Mouse (Mus musculus): Measurements from ENCODE around the gene Gm13694. TPM values are rescaled to one million over a fixed set of nuclear protein-coding genes. Genes with fewer than 3 reads are reported as not detected.
"Not testable (repeated sequence)": the region's sequence is repeated elsewhere in the genome, so short reads cannot be mapped to it uniquely, and the experiment has no call there.

Gene Gm13694
- total RNA-seq, 2 experiments from 2014 or later, result 0.69 to 0.95 TPM

GRCm38 (mm10) chr2:84008913-84009312, 30.2 kb downstream of the Gm13694 start:
- intact Hi-C loops (cut with DNase I), result no loop called here
- Histone ChIP-seq H3K27ac (no peak overlapping the region), H3K4me3 (no peak overlapping the region)
- no peak for TF ChIP-seq CTCF (IDR thresholded peaks at IDR 0.05)
- no peak for DNase-seq

- Histone ChIP-seq H3K27ac (no peak overlapping the region), H3K4me3 (no peak overlapping the region)
- TF ChIP-seq CTCF (IDR thresholded peaks at IDR 0.05), result no peak
- intact Hi-C loops (cut with DNase I), result no loop called here
- no peak for DNase-seq
These were observed 31.1 kb downstream of the Gm13694 start for GRCm38 (mm10) chr2:84009818-84010217.

GRCm38 (mm10) chr2:84014572-84014971, 35.8 kb downstream of the Gm13694 start:
- intact Hi-C loops (cut with DNase I), result no loop called here
- no peak for DNase-seq
- Histone ChIP-seq H3K4me3 (no peak overlapping the region), H3K27ac (no peak overlapping the region)
- no peak for TF ChIP-seq CTCF (IDR thresholded peaks at IDR 0.05)

GRCm38 (mm10) chr2:84016291-84016690, 37.6 kb downstream of the Gm13694 start:
- H3K27ac ChIP-seq; intact Hi-C loops (cut with DNase I); H3K4me3 ChIP-seq; DNase-seq: not testable (repeated sequence)

GRCm38 (mm10) chr2:84018330-84018729, 39.6 kb downstream of the Gm13694 start:
- Histone ChIP-seq H3K4me3 (no peak overlapping the region), H3K27ac (no peak overlapping the region)
- no peak for DNase-seq
- intact Hi-C loops (cut with DNase I), result no loop called here
- TF ChIP-seq CTCF (IDR thresholded peaks at IDR 0.05), result no peak

- DNase-seq, result no peak
- no peak for TF ChIP-seq CTCF (IDR thresholded peaks at IDR 0.05)
- intact Hi-C loops (cut with DNase I), result no loop called here
- Histone ChIP-seq H3K27ac (no peak overlapping the region), H3K4me3 (no peak overlapping the region)
These were observed 41.0 kb downstream of the Gm13694 start for GRCm38 (mm10) chr2:84019519-84020305.

GRCm38 (mm10) chr2:84021930-84022329, 43.2 kb downstream of the Gm13694 start:
- H3K27ac ChIP-seq, result peak overlapping the region; percentile 74; the same call in 1 of the 2 replicates
- H3K4me3 ChIP-seq, result no peak overlapping the region
- TF ChIP-seq CTCF (IDR thresholded peaks at IDR 0.05), result no peak
- intact Hi-C loops (cut with DNase I), result no loop called here
- no peak for DNase-seq

- peak; percentile 57 for DNase-seq
- intact Hi-C loops (cut with DNase I), result no loop called here
- no peak for TF ChIP-seq CTCF (IDR thresholded peaks at IDR 0.05)
- Histone ChIP-seq H3K27ac (peak overlapping the region; percentile 74), H3K4me3 (no peak overlapping the region)
These were observed 44.2 kb downstream of the Gm13694 start for GRCm38 (mm10) chr2:84022905-84023304.

- intact Hi-C loops (cut with DNase I), result no loop called here
- Histone ChIP-seq H3K27ac (peak overlapping the region; percentile 74), H3K4me3 (no peak overlapping the region)
- DNase-seq, result no peak
- TF ChIP-seq CTCF (IDR thresholded peaks at IDR 0.05), result no peak
These were observed 44.6 kb downstream of the Gm13694 start for GRCm38 (mm10) chr2:84023319-84023718.

- intact Hi-C loops (cut with DNase I), result no loop called here
- TF ChIP-seq CTCF (IDR thresholded peaks at IDR 0.05), result no peak
- DNase-seq, result peak; percentile 53
- Histone ChIP-seq H3K27ac (peak overlapping the region; percentile 69), H3K4me3 (no peak overlapping the region)
These were observed 46.5 kb downstream of the Gm13694 start for GRCm38 (mm10) chr2:84025217-84025616.

Other genes starting within 250 kb of the Gm13694 start
- gene Fam171b, start 166.3 kb upstream of the Gm13694 start, total RNA-seq (2021), result 1 to 10 TPM in 1 of 2 experiments, under 1 TPM in 1; 0.79 to 1.4 TPM
- gene Zswim2, start 37.7 kb upstream of the Gm13694 start, total RNA-seq (2021), result not detected
- gene Gm13698, start 23.2 kb upstream of the Gm13694 start, total RNA-seq (2021), result under 1 TPM; 0.69 to 0.95 TPM
- gene Gm13693, start 17.4 kb upstream of the Gm13694 start, total RNA-seq (2021), result under 1 TPM; 0.69 to 0.95 TPM
- under 1 TPM in 1 of 2 experiments, not detected in 1; 0.69 TPM for gene Gm13695, start 11.6 kb upstream of the Gm13694 start, total RNA-seq (2021)
- under 1 TPM; 0.69 to 0.95 TPM for gene Gm13696, start 5.8 kb upstream of the Gm13694 start, total RNA-seq (2021)
- gene Gm13697, start 5.8 kb downstream of the Gm13694 start, total RNA-seq (2021), result under 1 TPM; 0.69 to 0.95 TPM
- gene Gm13691, start 11.6 kb downstream of the Gm13694 start, total RNA-seq (2021), result under 1 TPM; 0.69 to 0.95 TPM

All from gastrocnemius, adult 2 months (tissue).